ENCODE assay signal across 8 mouse cellular contexts in the genomic region with DNA sequence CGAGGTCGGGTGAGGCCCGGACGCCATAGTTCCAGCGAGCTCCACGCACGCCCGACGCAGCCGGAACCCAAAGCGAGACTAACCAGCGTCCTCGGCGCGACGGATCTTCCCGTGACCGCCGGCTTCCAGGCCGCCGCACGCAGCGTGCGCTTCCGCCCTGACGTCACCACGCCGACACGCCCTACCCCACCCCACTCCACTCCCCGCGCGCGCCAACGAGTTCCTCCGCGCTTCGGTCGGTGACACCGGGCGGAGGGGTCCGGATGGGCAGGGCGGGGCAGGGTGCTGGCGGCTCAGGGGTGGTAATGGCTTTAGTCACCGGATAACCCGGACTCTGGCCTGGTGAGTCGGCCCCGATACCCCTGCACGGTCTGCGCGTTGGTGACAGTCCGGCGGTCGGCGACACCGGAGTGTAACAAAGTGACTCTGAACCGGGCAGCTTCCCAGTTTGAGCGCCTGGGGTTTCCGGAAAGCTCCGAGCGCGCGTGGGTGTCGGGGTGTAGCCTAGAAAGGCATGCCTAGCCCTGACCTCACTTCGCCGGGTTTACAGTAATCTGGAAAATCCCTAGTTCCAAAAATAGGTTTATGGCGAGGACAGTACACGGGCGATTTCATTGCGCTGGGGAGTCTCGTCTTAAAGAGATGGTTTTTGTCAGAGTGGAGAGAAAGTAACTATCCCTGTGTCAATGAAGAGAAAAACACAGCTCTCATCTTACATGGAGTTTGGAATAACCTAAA. TPM values are rescaled to one million over a fixed set of nuclear protein-coding genes. Genes with fewer than 3 reads are reported as not detected.
A peak's percentile ranks its signal among the peaks of the same experiment; 100 is the strongest.
DNase-seq lines count a peak whose midpoint lies in the region; ATAC-seq lines count a peak whose summit lies in the region.

Gene Ccnl1, minus strand, starts transcription at position 148 of the 738 bp plus-strand sequence.

- peak within 1 kb of the TSS; percentile 100 for H3K9ac ChIP-seq in intestine, embryonic 16.5 days (ENCODE audit: low read depth, low read length)

- no peaks in the 10 kb centered on the region for H3K27me3 ChIP-seq in intestine, embryonic 16.5 days (replicated peaks; ENCODE audit: control insufficient read depth, insufficient read depth, low read length)

- peak; percentile 98 for DNase-seq in adrenal gland, postnatal 10 days
- peak; percentile 94 for DNase-seq in embryo, embryonic 9.5 days (ENCODE audit: extremely low spot score)
- DNase-seq in gastrocnemius, postnatal 4 days (ENCODE audit: low spot score in 2 of 2): peak; percentile 97
- peak; percentile 97 for DNase-seq in left cerebral cortex, postnatal 25 days (ENCODE audit: low spot score in 2 of 2)
- peak; percentile 95 for DNase-seq in mesoderm, embryonic 11.5 days (ENCODE audit: low read depth, low spot score)
- DNase-seq in right cerebral cortex, postnatal 25 days: peak; percentile 97
- peak; percentile 97 for DNase-seq in urinary bladder, postnatal 36 days (ENCODE audit: low spot score in 2 of 2)

- peaks cover 3% of the 10 kb centered on the region; the same call in 1 of the 2 replicates for H3K36me3 ChIP-seq in intestine, embryonic 16.5 days (ENCODE audit: control insufficient read depth, insufficient read depth, low read length)

- no peaks in the 10 kb centered on the region for H3K9me3 ChIP-seq in intestine, embryonic 16.5 days (ENCODE audit: control insufficient read depth, low read length)

- ATAC-seq in intestine, embryonic 16.5 days: peak; percentile 94

- WGBS in intestine, embryonic 16.5 days: under 1% methylated on average over 69 of the region's 70 CpGs

- H3K4me3 ChIP-seq in intestine, embryonic 16.5 days (ENCODE audit: low read length): peak within 1 kb of the TSS; percentile 98

- peak within 1 kb of the TSS; percentile 100 for H3K27ac ChIP-seq in intestine, embryonic 16.5 days (ENCODE audit: low read length)

- H3K4me2 ChIP-seq in intestine, embryonic 16.5 days (ENCODE audit: low read depth, low read length): peak within 1 kb of the TSS; percentile 57

- intact Hi-C loops in left cerebral cortex, postnatal 25 days (cut with DNase I): loop anchor here (1.0 to 2.0 kb wide), 2 partner anchors 16 to 33 kb away; no protein-coding TSS in a partner anchor

- peaks cover 22% of the 10 kb centered on the region for H3K4me1 ChIP-seq in intestine, embryonic 16.5 days (ENCODE audit: control insufficient read depth, insufficient read depth, low read length)

RNA-seq across cellular contexts. Expression of gene Ccnl1, which starts in this region (rescaled TPM):
- total RNA-seq in adrenal gland, postnatal 10 days (2021): 10 to 100 TPM; 91.1 to 99.3 TPM
- 10 to 100 TPM; 35.7 to 54.3 TPM for total RNA-seq in gastrocnemius, postnatal 4 days (2021)
- polyA plus RNA-seq in intestine, embryonic 16.5 days (2015; fragmentation: Nextera tagmentation; extraction: Ambion mirVana): 81.6 and 82.4 TPM in 2 replicates
- 10 to 100 TPM; 47.1 to 50.9 TPM for total RNA-seq in left cerebral cortex, postnatal 25 days (2021)

Comparison
In these comparisons a context has a peak if more than half of its experiments do, and no peak if none do; other contexts are left out.
1. Peak in every context shown above with its lines: DNase-seq, ATAC-seq, H3K4me3 ChIP-seq and H3K27ac ChIP-seq.